Mouse (Mus musculus) neural tube, embryonic 10.5 days (tissue): Measurements from ENCODE around the gene Lpcat4.
"Not testable (repeated sequence)": the region's sequence is repeated elsewhere in the genome, so short reads cannot be mapped to it uniquely, and the experiment has no call there.

Source experiments
- DNase-seq: peaks from one replicate; pipeline ENCODE4 v3.0.0-alpha.2; 2017; ENCODE audit warnings: low spot score; ENCODE audit errors: extremely low spot score

Lpcat4 gene

GRCm38 (mm10) chr2:112261748-112262653 is 22.7 kb downstream of the Lpcat4 start, which contains the start of gene Nop10:
Gene Nop10, plus strand, starts transcription at chr2:112261926.
- peak; percentile 84 for DNase-seq

GRCm38 (mm10) chr2:112262779-112263295 is 23.6 kb downstream of the Lpcat4 start:
- DNase-seq: no peak

- DNase-seq: no peak
Measured at GRCm38 (mm10) chr2:112264364-112264763, 25.1 kb downstream of the Lpcat4 start.

GRCm38 (mm10) chr2:112265448-112266241 is 26.4 kb downstream of the Lpcat4 start, which contains the start of gene Slc12a6:
Gene Slc12a6, plus strand, starts transcription at chr2:112265825.
- peak; percentile 90 for DNase-seq

GRCm38 (mm10) chr2:112266242-112266592 is 26.9 kb downstream of the Lpcat4 start, which contains the start of gene Gm21985:
Gene Gm21985, plus strand, starts transcription at chr2:112266314.
- DNase-seq: no peak

DNA sequence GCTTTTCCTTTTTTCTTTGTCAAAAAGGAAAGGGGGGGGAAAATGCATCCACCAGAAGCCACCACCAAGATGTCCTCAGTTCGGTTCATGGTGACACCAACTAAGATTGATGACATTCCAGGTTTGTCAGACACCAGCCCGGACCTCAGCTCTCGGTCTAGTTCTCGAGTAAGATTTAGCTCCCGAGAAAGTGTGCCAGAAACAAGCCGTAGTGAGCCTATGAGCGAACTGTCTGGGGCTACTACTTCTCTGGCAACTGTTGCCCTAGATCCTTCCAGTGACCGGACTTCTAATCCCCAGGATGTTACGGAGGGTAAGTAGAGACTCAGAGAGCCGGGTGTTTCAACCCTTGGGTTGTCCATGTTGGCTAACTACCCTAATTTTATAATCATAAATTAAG is 27.5 kb downstream of the Lpcat4 start:
- DNase-seq: no peak

DNA sequence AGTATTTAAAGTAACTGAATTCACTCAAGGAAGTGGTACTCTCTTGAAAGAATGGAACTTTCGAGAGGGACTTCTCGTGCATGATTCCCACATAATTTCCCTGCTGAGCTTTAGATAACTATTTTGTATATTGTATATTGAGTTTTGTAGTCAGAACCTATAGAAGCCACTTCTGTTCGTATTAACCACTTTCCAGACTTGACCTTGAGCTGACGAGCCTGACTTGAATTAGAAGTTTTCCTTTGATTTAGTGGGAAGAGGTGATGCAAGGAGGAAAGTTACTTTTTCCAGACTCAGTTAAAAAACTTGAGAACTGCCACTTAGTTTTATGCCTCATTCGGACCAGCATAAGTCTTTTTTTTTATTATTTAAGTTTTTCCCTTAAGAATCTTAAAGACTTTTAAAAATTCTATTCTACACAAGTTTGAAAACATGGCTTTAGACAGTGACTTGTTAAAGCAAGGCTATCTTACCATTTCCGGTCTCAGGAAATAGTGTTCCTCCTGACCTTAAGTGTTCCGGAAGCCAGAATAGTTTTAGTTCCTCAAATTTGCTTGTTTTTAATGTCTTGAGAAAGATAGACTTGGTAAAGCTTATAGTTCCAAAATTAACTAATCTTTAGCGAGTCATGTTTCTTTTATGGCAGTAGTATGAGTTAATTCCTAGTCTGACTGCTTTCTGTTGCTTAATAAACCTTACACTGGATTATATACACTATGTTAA is 28.4 kb downstream of the Lpcat4 start:
- DNase-seq: no peak

DNA sequence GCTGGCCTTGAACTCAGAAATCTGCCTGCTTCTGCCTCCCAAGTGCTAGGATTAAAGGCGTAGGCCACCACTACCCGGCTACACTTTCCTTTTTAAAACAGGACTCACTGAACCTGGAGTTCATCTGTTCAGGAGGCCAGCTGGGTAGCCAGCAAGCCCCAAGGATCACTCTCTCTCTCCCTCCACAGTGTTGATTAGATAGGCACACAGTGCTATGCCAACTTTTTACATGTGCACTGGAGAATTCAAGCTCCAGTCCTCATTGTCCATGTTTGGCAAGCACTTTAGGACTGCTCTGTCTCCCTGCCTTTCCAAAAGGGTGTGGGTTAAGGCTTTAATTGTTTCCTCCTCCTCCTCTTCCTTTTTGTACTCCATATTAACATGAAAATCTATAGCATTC is 30.7 kb downstream of the Lpcat4 start:
- no peak for DNase-seq

DNA sequence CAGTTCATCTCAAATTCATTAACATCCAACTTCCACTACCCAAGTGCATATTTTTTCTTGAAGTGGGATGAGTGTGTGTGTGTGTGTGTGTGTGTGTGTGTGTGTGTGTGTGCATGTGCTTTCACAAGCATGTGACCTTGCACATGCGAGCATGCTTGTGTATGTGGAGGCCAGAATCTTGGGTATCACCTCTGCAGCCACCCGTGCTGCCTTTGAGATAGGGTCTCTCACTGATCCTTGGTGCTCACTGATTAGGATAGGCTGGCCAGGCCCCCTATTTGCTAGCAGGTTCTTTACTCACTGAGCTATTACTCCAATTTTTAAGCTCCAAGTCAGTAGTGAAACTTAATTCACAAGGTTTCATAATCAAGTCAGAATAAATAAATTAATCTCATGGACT is 33.6 kb downstream of the Lpcat4 start:
- DNase-seq: no peak

DNA sequence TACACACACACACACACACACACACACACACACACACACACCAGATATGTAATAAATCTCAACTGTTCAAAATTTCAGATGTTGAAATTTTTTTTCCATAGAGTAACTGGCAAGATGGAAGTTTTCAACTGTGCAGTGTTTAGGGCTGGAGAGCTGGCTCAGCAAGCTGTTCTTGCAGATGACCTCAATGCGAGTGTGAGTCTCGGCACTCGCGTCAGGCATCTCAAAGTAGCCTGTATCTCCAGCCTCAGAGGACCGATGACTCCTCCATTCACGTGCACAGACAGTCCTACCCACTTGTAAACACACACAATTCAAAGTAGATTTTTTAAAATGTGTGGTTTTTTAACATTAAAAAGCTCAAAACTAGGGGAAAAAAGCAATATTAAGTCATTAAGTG is 34.2 kb downstream of the Lpcat4 start:
- no peak for DNase-seq

DNA sequence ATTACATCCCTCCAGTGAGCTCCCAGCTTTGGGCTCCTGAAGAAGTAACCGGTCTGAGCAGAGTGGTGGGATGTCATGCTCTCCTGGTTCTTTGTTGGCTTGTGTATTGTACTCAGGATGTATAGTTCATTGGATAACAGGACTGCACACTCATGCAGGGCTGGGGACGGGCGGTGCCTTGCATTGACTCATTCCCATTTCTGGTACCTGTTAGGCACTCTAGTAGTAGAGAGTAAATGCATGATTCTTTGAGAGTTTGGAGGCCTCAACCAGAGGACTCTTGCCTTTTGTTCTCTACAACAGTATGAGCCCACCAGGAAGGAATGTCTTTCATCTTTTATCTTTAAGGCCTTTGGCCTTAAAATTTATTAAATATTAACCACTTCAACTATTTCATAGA is 37.6 kb downstream of the Lpcat4 start:
- no peak for DNase-seq

DNA sequence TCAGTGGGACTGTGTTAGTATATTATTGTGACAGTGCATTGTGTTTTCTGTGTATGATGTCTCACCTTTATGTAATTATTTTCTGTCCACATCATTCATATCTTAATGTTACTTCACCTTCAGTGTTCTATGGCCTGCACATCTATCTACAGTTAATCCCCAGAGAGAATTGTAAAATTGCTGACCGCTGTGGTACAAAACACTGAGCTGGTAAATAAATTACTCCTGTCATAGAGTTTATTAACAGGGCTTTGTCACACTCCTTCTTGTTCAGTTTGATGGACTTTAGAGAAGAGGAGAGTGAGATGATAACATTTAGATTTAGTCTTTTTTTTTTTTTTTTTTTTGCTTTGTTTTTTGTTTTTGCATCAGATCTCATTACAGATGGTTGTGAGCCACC is 43.6 kb downstream of the Lpcat4 start:
- no peak for DNase-seq

GRCm38 (mm10) chr2:112284363-112285030 is 45.2 kb downstream of the Lpcat4 start:
- peak; percentile 53 for DNase-seq

- DNase-seq: no peak
Measured at GRCm38 (mm10) chr2:112285031-112285390, 45.7 kb downstream of the Lpcat4 start.

- DNase-seq: not testable (repeated sequence)
Measured at GRCm38 (mm10) chr2:112286062-112286461, 46.8 kb downstream of the Lpcat4 start.

- DNase-seq: no peak
Measured at GRCm38 (mm10) chr2:112287059-112287458, 47.8 kb downstream of the Lpcat4 start.

GRCm38 (mm10) chr2:112289507-112289906 is 50.2 kb downstream of the Lpcat4 start:
- DNase-seq: no peak

DNA sequence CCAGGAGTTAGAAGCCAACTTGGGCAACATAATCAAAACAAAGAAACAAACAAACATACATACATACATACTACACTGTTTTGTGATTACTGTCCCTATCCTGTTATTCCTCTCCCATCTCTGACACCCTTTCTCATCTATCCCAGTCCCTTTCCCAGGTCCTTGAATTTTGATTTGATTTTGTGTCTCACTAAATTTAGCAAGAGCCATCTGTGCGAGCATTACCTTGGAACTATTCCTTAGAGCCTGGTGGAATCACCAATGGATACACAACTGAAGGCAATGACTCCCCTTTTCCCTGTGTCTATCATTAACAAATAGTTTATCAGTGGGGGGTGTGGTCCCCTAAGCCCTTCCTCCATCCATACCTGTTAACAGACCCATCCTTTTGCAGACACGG is 53.6 kb downstream of the Lpcat4 start:
- no peak for DNase-seq

DNA sequence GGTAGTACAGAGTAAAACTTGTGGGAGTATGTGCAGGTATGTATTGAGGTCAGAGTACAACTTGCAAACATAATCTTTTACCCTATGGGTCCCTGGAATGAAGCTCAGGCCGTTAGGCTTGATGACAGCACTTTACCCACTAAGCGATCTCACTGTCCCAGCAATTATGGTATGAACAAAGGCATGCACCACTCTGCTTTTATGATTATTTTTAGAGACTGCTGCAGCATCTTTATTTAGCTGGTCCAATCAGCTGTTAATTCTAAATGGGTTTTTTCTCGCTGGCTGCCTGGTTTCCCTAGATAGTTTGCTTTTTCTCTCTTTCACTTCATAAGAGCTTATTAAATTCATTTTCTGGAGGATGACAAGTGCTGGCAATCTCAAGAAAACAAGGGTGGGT is 56.9 kb downstream of the Lpcat4 start:
- DNase-seq: no peak
